ENCODE assay signal across 9 mouse cellular contexts in genomic region chr8:13292364-13292763, GRCm38 (mm10). TPM values are rescaled to one million over a fixed set of nuclear protein-coding genes. Genes with fewer than 3 reads are reported as not detected.
DNase-seq lines count a peak whose midpoint lies in the region; ATAC-seq and TF ChIP-seq lines count a peak whose summit lies in the region.
"Had no signal": no experiment of that assay in that cellular context is flagged by ENCODE, and none has a peak within 500 bp of the region (broad histone marks: within the 10 kb centered on the region; RNA-seq: fewer than 3 reads in every experiment).

No protein-coding gene starts in this region.

- no peak overlapping the region for H3K9ac ChIP-seq in intestine, postnatal 0 days (ENCODE audit: low read depth, low read length)
- no peak overlapping the region for H3K9ac ChIP-seq in intestine, embryonic 15.5 days
- H3K9ac ChIP-seq in embryonic facial prominence, embryonic 11.5 days (replicated peaks; ENCODE audit: low read length), result no peak overlapping the region
- H3K9ac ChIP-seq in liver, adult 2 months (ENCODE audit: low read depth, low read length), result no peak overlapping the region

- 28% methylated on average over 9 of the region's 9 CpGs for WGBS in intestine, postnatal 0 days
- WGBS in intestine, embryonic 15.5 days, result 31% methylated on average over 9 of the region's 9 CpGs
- WGBS in embryonic facial prominence, embryonic 11.5 days, result 26% methylated on average over 9 of the region's 9 CpGs
- WGBS in liver, adult 2 months, result 29% methylated on average over 9 of the region's 9 CpGs

- no peaks in the 10 kb centered on the region for H3K4me1 ChIP-seq in intestine, postnatal 0 days (replicated peaks; ENCODE audit: control insufficient read depth, insufficient read depth, low read length)
- no peaks in the 10 kb centered on the region for H3K4me1 ChIP-seq in intestine, embryonic 15.5 days (replicated peaks)
- no peaks in the 10 kb centered on the region for H3K4me1 ChIP-seq in embryonic facial prominence, embryonic 11.5 days (ENCODE audit: control insufficient read depth, insufficient read depth, low read length)
- H3K4me1 ChIP-seq in liver, adult 2 months (ENCODE audit: control insufficient read depth, insufficient read depth, low read length), result no peaks in the 10 kb centered on the region

- H3K9me3 ChIP-seq in intestine, postnatal 0 days (ENCODE audit: control insufficient read depth), result no peaks in the 10 kb centered on the region
- no peaks in the 10 kb centered on the region for H3K9me3 ChIP-seq in intestine, embryonic 15.5 days
- H3K9me3 ChIP-seq in embryonic facial prominence, embryonic 11.5 days (replicated peaks; ENCODE audit: control insufficient read depth, low read length), result no peaks in the 10 kb centered on the region

- TF ChIP-seq POLR2A in liver, adult 2 months (IDR thresholded peaks at IDR 0.05; ENCODE audit: extremely low read depth, insufficient read depth, low read length), result no peak

- H3K27ac ChIP-seq in intestine, postnatal 0 days (ENCODE audit: low read depth, low read length), result no peak overlapping the region
- no peak overlapping the region for H3K27ac ChIP-seq in intestine, embryonic 15.5 days
- H3K27ac ChIP-seq in embryonic facial prominence, embryonic 11.5 days (replicated peaks; ENCODE audit: low read depth, low read length), result no peak overlapping the region
- H3K27ac ChIP-seq in liver, adult 2 months (replicated peaks; ENCODE audit: insufficient read depth, low read depth, low read length), result no peak overlapping the region

- DNase-seq in adrenal gland, postnatal 14 days, result peak; percentile 90
- peak; percentile 76 for DNase-seq in embryonic facial prominence, embryonic 11.5 days (ENCODE audit: low spot score)
- DNase-seq in induced T-regulatory cell, adult 2 months (ENCODE audit: low read depth), result peak; percentile 90
- peak; percentile 62 for DNase-seq in liver, adult 2 months (ENCODE audit: extremely low read depth, low read depth, low spot score)
- peak; percentile 61 for DNase-seq in retina, adult 2 months (ENCODE audit: low read depth, low spot score)
- DNase-seq in thymus, postnatal 25 days, result peak; percentile 80

- no peak overlapping the region for H3K4me3 ChIP-seq in intestine, postnatal 0 days (ENCODE audit: low read depth, low read length)
- no peak overlapping the region for H3K4me3 ChIP-seq in intestine, embryonic 15.5 days (replicated peaks)
- H3K4me3 ChIP-seq in embryonic facial prominence, embryonic 11.5 days (ENCODE audit: low read depth, low read length), result no peak overlapping the region
- no peak overlapping the region for H3K4me3 ChIP-seq in liver, adult 2 months (ENCODE audit: insufficient read depth, low read depth, low read length)
- H3K4me3 ChIP-seq: erythroblast, embryonic 14.5 days had no signal

- ATAC-seq in intestine, postnatal 0 days, result no peak
- ATAC-seq in intestine, embryonic 15.5 days, result no peak
- ATAC-seq in embryonic facial prominence, embryonic 11.5 days (replicated peaks; ENCODE audit: insufficient number of reproducible peaks, low FRiP score, low TSS enrichment, low read depth), result no peak

- H3K79me2 ChIP-seq in liver, adult 2 months (ENCODE audit: control insufficient read depth, insufficient read depth, low read length), result no peaks in the 10 kb centered on the region

- H3K36me3 ChIP-seq in intestine, postnatal 0 days (ENCODE audit: control insufficient read depth, insufficient read depth), result peaks cover 42% of the 10 kb centered on the region
- H3K36me3 ChIP-seq in intestine, embryonic 15.5 days, result peaks cover 24% of the 10 kb centered on the region
- H3K36me3 ChIP-seq in embryonic facial prominence, embryonic 11.5 days (replicated peaks; ENCODE audit: control insufficient read depth, insufficient read depth, low read depth, low read length), result peaks cover 8% of the 10 kb centered on the region
- peaks cover 11% of the 10 kb centered on the region; the same call in 1 of the 2 replicates for H3K36me3 ChIP-seq in liver, adult 2 months (ENCODE audit: control insufficient read depth, insufficient read depth, low read length)

- peak; percentile 94 for TF ChIP-seq CTCF in intestine, postnatal 0 days (IDR thresholded peaks at IDR 0.05; ENCODE audit: low read depth)
- peak; percentile 85 for TF ChIP-seq CTCF in liver, adult 2 months (IDR thresholded peaks at IDR 0.05; ENCODE audit: low read depth, low read length)

- no peaks in the 10 kb centered on the region for H3K27me3 ChIP-seq in intestine, postnatal 0 days (replicated peaks; ENCODE audit: control insufficient read depth, insufficient read depth, low read length)
- H3K27me3 ChIP-seq in intestine, embryonic 15.5 days (replicated peaks), result no peaks in the 10 kb centered on the region
- no peaks in the 10 kb centered on the region for H3K27me3 ChIP-seq in embryonic facial prominence, embryonic 11.5 days (ENCODE audit: control insufficient read depth, insufficient read depth, low read length)
- H3K27me3 ChIP-seq in liver, adult 2 months (ENCODE audit: control insufficient read depth, insufficient read depth, low read length), result no peaks in the 10 kb centered on the region

- no peak overlapping the region for H3K4me2 ChIP-seq in intestine, postnatal 0 days (replicated peaks; ENCODE audit: low read depth)
- H3K4me2 ChIP-seq in intestine, embryonic 15.5 days (replicated peaks), result no peak overlapping the region
- no peak overlapping the region for H3K4me2 ChIP-seq in embryonic facial prominence, embryonic 11.5 days (ENCODE audit: low read depth, low read length)

RNA-seq across cellular contexts. Expression of gene Tmco3, which starts 4.4 kb away (rescaled TPM):
- 18.5 and 22.2 TPM in 2 replicates for polyA plus RNA-seq in intestine, postnatal 0 days (2015; fragmentation: Nextera tagmentation; extraction: Ambion mirVana)
- polyA plus RNA-seq in intestine, embryonic 15.5 days (2015; fragmentation: Nextera tagmentation; extraction: Ambion mirVana), result 30.7 TPM in 2 replicates
- total RNA-seq in adrenal gland, postnatal 14 days (2021), result 21.5 and 23.7 TPM in 2 replicates
- 31.3 and 36.8 TPM in 2 replicates for polyA plus RNA-seq in embryonic facial prominence, embryonic 11.5 days (2014; fragmentation: Nextera tagmentation; extraction: Ambion mirVana)
- total RNA-seq in liver, adult 2 months (2014; rRNA removed), result 5.1 and 5.5 TPM in 2 replicates
- 7.0 and 9.0 TPM in 2 replicates for polyA plus RNA-seq in liver, adult 2 months (2012; rRNA removed)

RNA-seq across cellular contexts. Expression of gene Dcun1d2, which starts 4.4 kb away (rescaled TPM):
- 7.3 and 7.9 TPM in 2 replicates for polyA plus RNA-seq in intestine, postnatal 0 days (2015; fragmentation: Nextera tagmentation; extraction: Ambion mirVana)
- polyA plus RNA-seq in intestine, embryonic 15.5 days (2015; fragmentation: Nextera tagmentation; extraction: Ambion mirVana), result 16.9 and 19.0 TPM in 2 replicates
- 23.1 and 24.8 TPM in 2 replicates for total RNA-seq in adrenal gland, postnatal 14 days (2021)
- 29.3 and 31.7 TPM in 2 replicates for polyA plus RNA-seq in embryonic facial prominence, embryonic 11.5 days (2014; fragmentation: Nextera tagmentation; extraction: Ambion mirVana)
- total RNA-seq in liver, adult 2 months (2014; rRNA removed), result 10.6 and 10.7 TPM in 2 replicates
- polyA plus RNA-seq in liver, adult 2 months (2012; rRNA removed), result 11.0 and 13.1 TPM in 2 replicates

RNA-seq across cellular contexts. Expression of gene Adprhl1, which starts 38.4 kb away (rescaled TPM):
- 0.48 TPM in 1 of 2 replicates, not detected in the other for polyA plus RNA-seq in intestine, postnatal 0 days (2015; fragmentation: Nextera tagmentation; extraction: Ambion mirVana)
- polyA plus RNA-seq in intestine, embryonic 15.5 days (2015; fragmentation: Nextera tagmentation; extraction: Ambion mirVana), result 0.24 and 0.43 TPM in 2 replicates
- total RNA-seq in adrenal gland, postnatal 14 days (2021), result 0.52 and 0.56 TPM in 2 replicates
- 0.46 and 1.1 TPM in 2 replicates for polyA plus RNA-seq in embryonic facial prominence, embryonic 11.5 days (2014; fragmentation: Nextera tagmentation; extraction: Ambion mirVana)
- total RNA-seq in liver, adult 2 months (2014; rRNA removed), result 0.74 TPM in 1 of 2 replicates, not detected in the other
- polyA plus RNA-seq in liver, adult 2 months (2012; rRNA removed), result not detected in 2 replicates
- polyA plus RNA-seq: erythroblast, embryonic 14.5 days had no signal

RNA-seq across cellular contexts. Expression of gene Tfdp1, which starts 46.2 kb away (rescaled TPM):
- 50.3 and 51.2 TPM in 2 replicates for polyA plus RNA-seq in intestine, postnatal 0 days (2015; fragmentation: Nextera tagmentation; extraction: Ambion mirVana)
- polyA plus RNA-seq in intestine, embryonic 15.5 days (2015; fragmentation: Nextera tagmentation; extraction: Ambion mirVana), result 148 and 170 TPM in 2 replicates
- 72.4 and 74.4 TPM in 2 replicates for total RNA-seq in adrenal gland, postnatal 14 days (2021)
- 207 and 237 TPM in 2 replicates for polyA plus RNA-seq in embryonic facial prominence, embryonic 11.5 days (2014; fragmentation: Nextera tagmentation; extraction: Ambion mirVana)
- total RNA-seq in liver, adult 2 months (2014; rRNA removed), result 12.8 and 13.2 TPM in 2 replicates
- polyA plus RNA-seq in liver, adult 2 months (2012; rRNA removed), result 12.9 TPM in 2 replicates
